Mouse (Mus musculus): ENCODE measurements at regions not wholly inside any gene's neighbourhood (a gene's known extent, or its start where the extent isn't known, plus 50 kb on each side); places are given as distances from the start of the nearest gene placed in this dataset.

- TF ChIP-seq CTCF (IDR thresholded peaks at IDR 0.05; ENCODE audit: low read depth, low read length) (no peak), POLR2A (IDR thresholded peaks at IDR 0.05; ENCODE audit: borderline replicate concordance, low read depth, low read length) (no peak)
These were observed 167.4 kb upstream of the Thbs1 start for GRCm38 (mm10) chr2:117944325-117944724.
